Mouse (Mus musculus) stomach, postnatal 0 days (tissue): ENCODE measurements around the gene Gltp. TPM values are rescaled to one million over a fixed set of nuclear protein-coding genes. Genes with fewer than 3 reads are reported as not detected.
A peak's percentile ranks its signal among the peaks of the same experiment; 100 is the strongest.

Source experiments
- ATAC-seq: fragments of 200-750 bp; cut with Nextera tagmentation; 2 replicates; pipeline ENCODE4 v1.8.0; 2017; ENCODE audit not compliant: low FRiP score, low TSS enrichment
- DNase-seq: peaks from one replicate; pipeline ENCODE4 v3.0.0-alpha.2; 2016; ENCODE audit warnings: low spot score
- H3K27ac ChIP-seq: fragments of 300-500 bp; sonication (generic); replicated peaks from 2 replicates; pipeline ENCODE4 v1.5.1; 2014; ENCODE audit warnings: mild to moderate bottlenecking, control low read depth
- H3K27me3 ChIP-seq: fragments of 300-500 bp; sonication (generic); 2 replicates; pipeline ENCODE4 v1.6.1; 2014; ENCODE audit warnings: low read length; ENCODE audit not compliant: control insufficient read depth, insufficient read depth
- H3K36me3 ChIP-seq: fragments of 300-500 bp; sonication (generic); 2 replicates; pipeline ENCODE4 v1.6.1; 2014; ENCODE audit warnings: low read length, mixed read lengths; ENCODE audit not compliant: control insufficient read depth, insufficient read depth
- H3K4me1 ChIP-seq: fragments of 300-500 bp; sonication (generic); replicated peaks from 2 replicates; pipeline ENCODE4 v1.6.1; 2014; ENCODE audit warnings: antibody characterized with exemption; ENCODE audit not compliant: control insufficient read depth, insufficient read depth
- H3K4me2 ChIP-seq: fragments of 300-500 bp; sonication (generic); replicated peaks from 2 replicates; pipeline ENCODE4 v1.6.1; 2014; ENCODE audit warnings: low read depth, mild to moderate bottlenecking, control low read depth, moderate library complexity
- H3K4me3 ChIP-seq: fragments of 300-500 bp; sonication (generic); 2 replicates; pipeline ENCODE4 v1.5.1; 2014; ENCODE audit warnings: low read depth, low read length, control low read depth
- H3K9ac ChIP-seq: fragments of 300-500 bp; sonication (generic); 2 replicates; pipeline ENCODE4 v1.6.1; 2014; ENCODE audit warnings: mild to moderate bottlenecking, low read length, control low read depth, mixed read lengths
- H3K9me3 ChIP-seq: fragments of 300-500 bp; sonication (generic); 2 replicates; pipeline ENCODE4 v1.6.1; 2016; ENCODE audit warnings: low read length; ENCODE audit not compliant: control insufficient read depth
- CTCF ChIP-seq: IDR thresholded peaks from 2 replicates; pipeline ENCODE4 v1.5.1; 2016; ENCODE audit warnings: antibody characterized with exemption, low read depth, mild to moderate bottlenecking, moderate library complexity
- EP300 ChIP-seq: optimal IDR thresholded peaks from 2 replicates; pipeline ENCODE3; 2016; ENCODE audit warnings: antibody characterized with exemption
- WGBS: fragments of 180-500 bp; shearing (Covaris S2); extraction: QIAGEN DNeasy Blood & Tissue Kit; methylation state at CpG from one replicate; pipeline ENCODE4 v1.1.7; 2014; 5-methylcytosine and 5-hydroxymethylcytosine counted together
- polyA plus RNA-seq: library from polyadenylated mRNA; unstranded; fragments of >200 nt; fragmentation: Nextera tagmentation; extraction: Ambion mirVana; gene quantifications from 2 replicates; pipeline ENCODE4 v1.2.1, GENCODE M21; 2015

Gltp gene
- polyA plus RNA-seq, 1 experiment from 2014 or later: 482 TPM

DNA sequence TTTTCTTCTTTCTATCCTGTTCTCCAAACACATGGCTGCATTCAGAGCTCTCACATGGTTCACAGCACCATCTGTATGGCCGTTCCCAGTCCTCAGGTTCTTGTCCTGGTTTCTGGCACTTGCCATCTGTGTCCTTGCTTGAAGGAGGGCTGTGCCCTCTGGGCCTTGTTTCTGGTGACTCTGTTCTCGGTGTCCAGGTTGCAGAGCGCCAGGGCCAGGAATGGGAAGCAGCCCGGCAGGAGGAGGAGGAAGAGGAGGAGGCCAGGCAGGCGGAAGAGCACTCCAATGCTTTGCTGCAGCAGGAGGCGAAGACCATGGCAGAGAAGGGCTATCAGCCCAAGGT, 29.1 kb upstream of the Gltp start:
- no peak for DNase-seq
- H3K27ac ChIP-seq: no peak overlapping the region
- whole genome bisulfite sequencing: 97% methylated on average over 6 of the region's 6 CpGs
- ATAC-seq: no peak
- no peak for TF ChIP-seq CTCF
- no peak for TF ChIP-seq EP300
- H3K9me3 ChIP-seq: no peaks in the 10 kb centered on the region
- no peak overlapping the region for H3K4me2 ChIP-seq
- no peaks in the 10 kb centered on the region for H3K4me1 ChIP-seq
- peaks cover 17% of the 10 kb centered on the region for H3K36me3 ChIP-seq
- no peak overlapping the region for H3K4me3 ChIP-seq
- H3K27me3 ChIP-seq: no peaks in the 10 kb centered on the region
- no peak overlapping the region for H3K9ac ChIP-seq

DNA sequence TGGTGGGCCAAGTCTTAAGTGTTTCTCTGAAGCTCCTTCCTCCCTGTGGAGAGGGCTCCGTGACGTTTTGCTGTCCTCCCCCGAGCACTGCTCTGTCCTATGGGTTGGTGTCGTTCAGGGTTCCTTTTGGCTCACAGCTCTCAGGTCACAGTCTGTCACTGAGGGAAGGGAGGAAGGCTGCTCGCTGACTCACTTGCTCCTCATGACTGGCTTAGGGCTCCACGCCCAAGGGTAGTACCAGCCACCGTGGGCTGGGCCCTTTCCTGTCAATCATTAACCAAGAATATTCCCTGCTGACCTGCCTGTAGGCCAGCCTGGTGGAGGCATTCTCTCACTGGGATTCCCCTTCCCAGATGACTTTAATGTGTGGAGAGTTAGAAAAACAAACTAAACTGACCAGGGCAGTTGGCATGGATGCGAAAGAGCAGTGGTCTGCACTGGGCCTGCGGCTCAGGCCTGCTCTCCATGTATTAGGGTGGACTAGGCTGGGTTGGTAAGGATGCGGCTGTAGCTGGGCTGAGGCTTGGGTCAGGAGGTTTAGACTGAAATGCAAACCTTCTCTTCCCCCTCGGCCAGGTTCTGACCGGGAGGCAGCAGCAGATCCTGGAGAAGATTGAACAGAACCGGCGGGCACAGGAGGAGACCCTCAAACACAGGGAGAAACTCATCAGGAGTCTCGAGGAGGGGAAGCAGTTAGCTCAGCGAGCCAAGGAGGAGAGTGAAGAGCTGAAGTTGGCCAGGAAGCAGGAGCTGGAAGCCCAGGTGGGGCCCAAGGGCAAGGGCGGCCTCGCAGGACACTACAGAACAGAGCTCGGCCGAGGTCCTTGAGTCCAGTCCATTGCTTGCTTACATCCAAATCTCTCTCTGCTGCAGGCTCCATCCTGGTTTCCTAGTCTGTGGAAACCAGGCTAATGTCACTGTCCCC, 28.5 kb upstream of the Gltp start:
- Histone ChIP-seq H3K36me3 (peaks cover 17% of the 10 kb centered on the region), H3K4me3 (no peak overlapping the region), H3K4me2 (no peak overlapping the region), H3K9ac (no peak overlapping the region), H3K9me3 (no peaks in the 10 kb centered on the region), H3K27ac (peak overlapping the region; percentile 67), H3K4me1 (no peaks in the 10 kb centered on the region), H3K27me3 (no peaks in the 10 kb centered on the region)
- TF ChIP-seq EP300: no peak
- no peak for TF ChIP-seq CTCF
- peak; percentile 96 for ATAC-seq
- DNase-seq: peak; percentile 89
- WGBS: 77% methylated on average over 20 of the region's 20 CpGs

DNA sequence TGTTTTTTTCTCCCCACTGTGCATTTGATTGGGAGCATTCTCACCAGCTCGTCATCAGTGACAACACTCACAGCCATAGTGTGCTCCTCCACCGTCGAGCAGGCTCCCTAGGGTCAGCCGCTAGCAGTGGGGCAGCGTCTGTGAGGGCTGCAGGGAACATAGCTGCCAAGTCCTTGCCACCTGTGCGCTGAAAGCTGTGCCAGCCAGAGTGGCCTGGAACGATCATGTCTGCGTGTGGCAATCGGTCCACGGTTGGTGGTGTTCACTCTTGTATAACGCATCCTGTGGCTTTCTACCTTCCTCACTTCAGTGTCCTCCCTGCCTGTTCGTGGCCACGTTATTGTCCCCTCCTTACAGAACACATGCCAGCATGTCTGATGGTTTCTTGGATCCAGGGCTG, 27.7 kb upstream of the Gltp start:
- ATAC-seq: no peak
- H3K27ac ChIP-seq: peak overlapping the region; percentile 67
- 86% methylated on average over 13 of the region's 13 CpGs for WGBS
- H3K27me3 ChIP-seq: no peaks in the 10 kb centered on the region
- DNase-seq: no peak
- no peaks in the 10 kb centered on the region for H3K4me1 ChIP-seq
- TF ChIP-seq EP300 (no peak), CTCF (no peak)
- H3K9ac ChIP-seq: no peak overlapping the region
- H3K9me3 ChIP-seq: no peaks in the 10 kb centered on the region
- H3K4me2 ChIP-seq: no peak overlapping the region
- H3K4me3 ChIP-seq: no peak overlapping the region
- H3K36me3 ChIP-seq: peaks cover 17% of the 10 kb centered on the region

DNA sequence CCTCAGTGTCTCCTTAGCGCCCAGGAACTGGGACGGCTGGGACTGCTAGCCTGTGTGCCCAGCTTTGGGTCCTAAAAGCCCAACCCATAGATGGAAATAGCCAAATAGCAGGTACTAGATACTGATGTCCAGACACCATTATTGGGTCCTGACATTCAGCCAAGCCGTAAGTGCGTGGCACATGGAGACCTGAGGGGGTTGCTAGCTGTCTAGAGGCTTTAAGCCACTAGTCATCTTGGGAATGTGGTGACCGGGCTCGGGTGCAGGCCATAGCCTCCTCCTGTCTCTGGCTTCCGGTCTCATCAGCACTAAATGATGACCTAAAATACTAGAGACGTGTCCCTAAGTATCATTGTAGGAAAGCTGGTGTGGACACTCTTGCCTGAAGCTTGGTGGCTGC, 27.2 kb upstream of the Gltp start:
- Histone ChIP-seq H3K4me3 (no peak overlapping the region), H3K36me3 (peaks cover 17% of the 10 kb centered on the region)

DNA sequence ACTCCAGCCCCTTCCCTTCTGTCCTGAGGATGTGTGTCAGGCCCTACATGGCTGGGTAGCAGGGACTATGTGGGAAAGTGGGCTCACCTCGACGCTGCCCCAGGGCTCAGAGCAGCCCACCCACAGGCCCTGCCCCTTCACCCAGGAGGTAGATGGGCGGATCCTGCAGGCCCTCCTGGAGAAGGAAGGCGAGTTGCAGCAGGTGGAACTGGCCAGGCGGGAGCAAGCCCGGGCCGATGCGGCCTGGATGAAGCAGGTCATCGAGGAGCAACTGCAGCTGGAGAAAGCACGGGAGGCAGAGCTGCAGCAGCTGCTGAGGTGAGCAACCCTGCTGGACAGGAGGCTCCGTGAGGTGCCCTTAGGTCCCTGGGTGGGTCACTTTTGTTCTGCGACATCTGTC, 26.5 kb upstream of the Gltp start:
- TF ChIP-seq CTCF (no peak), EP300 (no peak)
- no peak overlapping the region for H3K27ac ChIP-seq
- peaks cover 17% of the 10 kb centered on the region for H3K36me3 ChIP-seq
- ATAC-seq (no peak), DNase-seq (no peak)
- no peaks in the 10 kb centered on the region for H3K4me1 ChIP-seq
- no peaks in the 10 kb centered on the region for H3K27me3 ChIP-seq
- H3K9me3 ChIP-seq: no peaks in the 10 kb centered on the region
- no peak overlapping the region for H3K4me3 ChIP-seq
- no peak overlapping the region for H3K4me2 ChIP-seq
- no peak overlapping the region for H3K9ac ChIP-seq
- 84% methylated on average over 12 of the region's 12 CpGs for WGBS

More for the DNA sequence above, 27.2 kb upstream of the Gltp start:
- DNase-seq (no peak), ATAC-seq (no peak)
- Histone ChIP-seq H3K27me3 (no peaks in the 10 kb centered on the region), H3K4me2 (no peak overlapping the region), H3K9ac (no peak overlapping the region), H3K4me1 (no peaks in the 10 kb centered on the region), H3K27ac (no peak overlapping the region), H3K9me3 (no peaks in the 10 kb centered on the region)
- TF ChIP-seq CTCF (no peak), EP300 (no peak)
- WGBS: 93% methylated on average over 8 of the region's 8 CpGs

DNA sequence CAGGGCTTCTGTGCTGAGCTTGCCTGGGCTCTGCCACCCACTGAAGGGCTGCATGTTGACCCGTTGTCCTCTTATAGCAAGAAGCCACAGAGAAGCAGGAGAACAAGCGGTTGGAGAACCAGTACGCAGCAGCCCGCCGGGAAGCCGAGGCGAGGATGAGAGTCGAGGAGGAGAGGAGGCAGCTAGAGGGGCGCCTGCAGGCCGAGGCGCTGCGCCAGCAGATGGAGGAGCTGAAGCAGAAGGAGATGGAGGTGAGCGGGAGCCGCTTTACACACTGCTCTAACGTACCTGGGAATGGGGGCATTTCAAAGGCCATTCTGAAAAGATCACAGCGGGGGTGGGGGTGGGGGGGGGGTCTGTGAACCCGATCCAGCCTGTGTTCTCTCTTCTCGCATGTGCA, 23.8 kb upstream of the Gltp start:
- TF ChIP-seq CTCF (no peak), EP300 (no peak)
- H3K9me3 ChIP-seq: no peaks in the 10 kb centered on the region
- H3K9ac ChIP-seq: no peak overlapping the region
- DNase-seq (no peak), ATAC-seq (no peak)
- peaks cover 11% of the 10 kb centered on the region for H3K36me3 ChIP-seq
- H3K4me1 ChIP-seq: no peaks in the 10 kb centered on the region
- H3K4me3 ChIP-seq: no peak overlapping the region
- H3K27ac ChIP-seq: no peak overlapping the region
- H3K27me3 ChIP-seq: no peaks in the 10 kb centered on the region
- no peak overlapping the region for H3K4me2 ChIP-seq
- 92% methylated on average over 18 of the region's 18 CpGs for WGBS
